Mouse (Mus musculus) liver, postnatal 0 days (tissue): ENCODE measurements around the gene Dcbld2. TPM values are rescaled to one million over a fixed set of nuclear protein-coding genes. Genes with fewer than 3 reads are reported as not detected.
"Not testable (repeated sequence)": the region's sequence is repeated elsewhere in the genome, so short reads cannot be mapped to it uniquely, and the experiment has no call there.

Source experiments
- ATAC-seq: fragments of 200-750 bp; cut with Nextera tagmentation; 2 replicates; pipeline ENCODE4 v1.8.0; 2017; ENCODE audit warnings: mild to moderate bottlenecking, moderate library complexity
- DNase-seq: peaks from one replicate; pipeline ENCODE4 v3.0.0-alpha.2; 2016
- H3K27ac ChIP-seq: fragments of 300-500 bp; sonication (generic); 2 replicates; pipeline ENCODE4 v1.5.1; 2014; ENCODE audit warnings: antibody characterized with exemption, moderate library complexity, mild to moderate bottlenecking, low read depth
- H3K27me3 ChIP-seq: fragments of 300-500 bp; sonication (generic); 2 replicates; pipeline ENCODE4 v1.6.1; 2014; ENCODE audit warnings: low read length, control low read depth, mixed read lengths; ENCODE audit not compliant: insufficient read depth
- H3K36me3 ChIP-seq: fragments of 300-500 bp; sonication (generic); replicated peaks from 2 replicates; pipeline ENCODE4 v1.6.1; 2014; ENCODE audit warnings: mild to moderate bottlenecking, control low read depth, low read length, moderate library complexity, mixed read lengths; ENCODE audit not compliant: insufficient read depth
- H3K4me1 ChIP-seq: fragments of 300-500 bp; sonication (generic); 2 replicates; pipeline ENCODE4 v1.6.1; 2014; ENCODE audit warnings: antibody characterized with exemption, mild to moderate bottlenecking, control low read depth; ENCODE audit not compliant: insufficient read depth
- H3K4me2 ChIP-seq: fragments of 300-500 bp; sonication (generic); 2 replicates; pipeline ENCODE4 v1.6.1; 2014; ENCODE audit warnings: low read depth, mild to moderate bottlenecking, low read length, moderate library complexity, mixed read lengths
- H3K4me3 ChIP-seq: fragments of 300-500 bp; sonication (generic); 2 replicates; pipeline ENCODE4 v1.5.1; 2014; ENCODE audit warnings: low read depth, low read length
- H3K9ac ChIP-seq: fragments of 300-500 bp; sonication (generic); replicated peaks from 2 replicates; pipeline ENCODE4 v1.6.1; 2014; ENCODE audit warnings: mild to moderate bottlenecking, moderate library complexity
- H3K9me3 ChIP-seq: fragments of 300-500 bp; sonication (generic); 2 replicates; pipeline ENCODE4 v1.6.1; 2016; ENCODE audit warnings: mild to moderate bottlenecking, control low read depth, low read length, mixed read lengths
- CTCF ChIP-seq: sonication (generic); IDR thresholded peaks from 2 replicates; pipeline ENCODE4 v1.5.1; 2016; ENCODE audit warnings: antibody characterized with exemption, low read depth
- EP300 ChIP-seq: IDR thresholded peaks from 2 replicates; pipeline ENCODE4 v1.6.1; 2016; ENCODE audit warnings: antibody characterized with exemption, low read depth, mild to moderate bottlenecking
- WGBS: fragments of 180-500 bp; shearing (Covaris S2); extraction: QIAGEN DNeasy Blood & Tissue Kit; methylation state at CpG from one replicate; pipeline ENCODE4 v1.1.7; 2014; ENCODE audit not compliant: insufficient replicate concordance; 5-methylcytosine and 5-hydroxymethylcytosine counted together
- polyA plus RNA-seq: library from polyadenylated mRNA; unstranded; fragments of >200 nt; fragmentation: Nextera tagmentation; extraction: Ambion mirVana; gene quantifications from 2 replicates; pipeline ENCODE4 v1.2.1, GENCODE M21; 2015

Gene Dcbld2
- polyA plus RNA-seq, 1 experiment from 2014 or later: 0.31 TPM

- WGBS: 43% methylated on average over 8 of the region's 8 CpGs
- H3K27ac ChIP-seq: peak overlapping the region; percentile 78
- H3K4me2 ChIP-seq: peak overlapping the region; percentile 38
- TF ChIP-seq CTCF (peak; percentile 98), EP300 (peak; percentile 98)
- peak; percentile 80 for DNase-seq
- no peaks in the 10 kb centered on the region for H3K27me3 ChIP-seq
- peaks cover 22% of the 10 kb centered on the region for H3K4me1 ChIP-seq
- no peaks in the 10 kb centered on the region for H3K9me3 ChIP-seq
- H3K4me3 ChIP-seq: no peak overlapping the region
- ATAC-seq: peak; percentile 82
- no peaks in the 10 kb centered on the region for H3K36me3 ChIP-seq
- H3K9ac ChIP-seq: no peak overlapping the region
Observed at GRCm38 (mm10) chr16:58454617-58455016, 46.4 kb downstream of the Dcbld2 start.

- H3K4me1 ChIP-seq: peaks cover 22% of the 10 kb centered on the region
- no peaks in the 10 kb centered on the region for H3K9me3 ChIP-seq
- H3K36me3 ChIP-seq: no peaks in the 10 kb centered on the region
- H3K27ac ChIP-seq: peak overlapping the region; percentile 78
- peak; percentile 56 for ATAC-seq
- H3K9ac ChIP-seq: no peak overlapping the region; the same call in 1 of the 2 replicates
- no peak overlapping the region for H3K4me3 ChIP-seq
- peak overlapping the region; percentile 38 for H3K4me2 ChIP-seq
- no peak for DNase-seq
- no peaks in the 10 kb centered on the region for H3K27me3 ChIP-seq
- no peak for TF ChIP-seq CTCF
- TF ChIP-seq EP300: no peak
- 52% methylated on average over 5 of the region's 5 CpGs for WGBS
Observed at GRCm38 (mm10) chr16:58455118-58455517, 46.9 kb downstream of the Dcbld2 start.

- no peaks in the 10 kb centered on the region for H3K9me3 ChIP-seq
- peaks cover 25% of the 10 kb centered on the region for H3K4me1 ChIP-seq
- H3K27me3 ChIP-seq: no peaks in the 10 kb centered on the region
- H3K4me3 ChIP-seq: no peak overlapping the region
- ATAC-seq (no peak), DNase-seq (no peak)
- H3K9ac ChIP-seq: no peak overlapping the region
- WGBS: 63% methylated on average over 5 of the region's 5 CpGs
- no peak overlapping the region for H3K27ac ChIP-seq
- no peak overlapping the region for H3K4me2 ChIP-seq
- TF ChIP-seq EP300 (no peak), CTCF (no peak)
- H3K36me3 ChIP-seq: no peaks in the 10 kb centered on the region
Observed at GRCm38 (mm10) chr16:58456445-58456844, 48.2 kb downstream of the Dcbld2 start.

GRCm38 (mm10) chr16:58456991-58457390 is 48.7 kb downstream of the Dcbld2 start:
- ATAC-seq: no peak
- peak overlapping the region; percentile 44 for H3K27ac ChIP-seq

GRCm38 (mm10) chr16:58459966-58460365 is 51.7 kb downstream of the Dcbld2 start:
- WGBS: 29% methylated on average over 3 of the region's 3 CpGs
- not testable (repeated sequence) for H3K4me1 ChIP-seq, H3K27ac ChIP-seq, H3K9me3 ChIP-seq, H3K36me3 ChIP-seq, H3K9ac ChIP-seq, H3K4me3 ChIP-seq, ATAC-seq, DNase-seq, H3K27me3 ChIP-seq, H3K4me2 ChIP-seq

More at GRCm38 (mm10) chr16:58456991-58457390, 48.7 kb downstream of the Dcbld2 start:
- 34% methylated on average over 6 of the region's 6 CpGs for WGBS
- Histone ChIP-seq H3K9me3 (no peaks in the 10 kb centered on the region), H3K27me3 (no peaks in the 10 kb centered on the region), H3K4me1 (peaks cover 25% of the 10 kb centered on the region), H3K9ac (peak overlapping the region; percentile 30; the same call in 1 of the 2 replicates), H3K4me3 (no peak overlapping the region), H3K4me2 (peak overlapping the region; percentile 16), H3K36me3 (no peaks in the 10 kb centered on the region)
- TF ChIP-seq CTCF (no peak), EP300 (no peak)
- no peak for DNase-seq

- ATAC-seq (no peak), DNase-seq (no peak)
- Histone ChIP-seq H3K27me3 (no peaks in the 10 kb centered on the region), H3K36me3 (peaks cover 4% of the 10 kb centered on the region; the same call in 1 of the 2 replicates), H3K4me2 (no peak overlapping the region), H3K9me3 (no peaks in the 10 kb centered on the region), H3K9ac (no peak overlapping the region), H3K27ac (no peak overlapping the region), H3K4me3 (no peak overlapping the region), H3K4me1 (peaks cover 9% of the 10 kb centered on the region)
- TF ChIP-seq CTCF (no peak), EP300 (no peak)
- WGBS: 87% methylated on average over 10 of the region's 10 CpGs
Observed at GRCm38 (mm10) chr16:58460386-58460785, 52.1 kb downstream of the Dcbld2 start.
